Mouse (Mus musculus): ENCODE measurements at regions not wholly inside any gene's neighbourhood (a gene's known extent, or its start where the extent isn't known, plus 50 kb on each side); places are given as distances from the start of the nearest gene placed in this dataset.

DNA sequence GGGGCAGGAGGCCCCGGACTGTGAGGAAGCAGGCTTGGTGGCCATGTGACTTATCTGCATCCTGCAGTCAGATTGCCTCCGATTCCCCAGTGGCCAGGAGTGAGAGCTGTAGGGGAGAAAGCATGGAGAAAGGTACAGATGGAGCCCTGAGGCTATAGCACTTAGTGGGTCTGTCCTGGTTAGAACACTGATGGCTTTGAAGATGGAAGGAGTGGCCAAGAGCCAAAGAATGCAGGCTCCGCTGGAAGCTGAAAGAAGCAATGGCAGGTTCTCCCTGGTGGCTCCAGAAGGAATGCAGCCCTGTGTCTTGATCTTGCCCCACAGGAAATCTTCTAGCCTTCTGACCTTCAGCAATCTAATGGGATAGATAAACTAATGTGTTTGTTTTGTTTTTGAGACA is 926.3 kb downstream of the 4930447A16Rik start:
- DNase-seq (ENCODE audit: low spot score in 2 of 2) = no peak

GRCm38 (mm10) chr15:38353371-38353770 is 928.0 kb downstream of the 4930447A16Rik start:
- no peak for DNase-seq (ENCODE audit: low spot score in 2 of 2)

GRCm38 (mm10) chr15:38359053-38359452 is 933.7 kb downstream of the 4930447A16Rik start:
- no peak for DNase-seq (ENCODE audit: low spot score in 2 of 2)

DNA sequence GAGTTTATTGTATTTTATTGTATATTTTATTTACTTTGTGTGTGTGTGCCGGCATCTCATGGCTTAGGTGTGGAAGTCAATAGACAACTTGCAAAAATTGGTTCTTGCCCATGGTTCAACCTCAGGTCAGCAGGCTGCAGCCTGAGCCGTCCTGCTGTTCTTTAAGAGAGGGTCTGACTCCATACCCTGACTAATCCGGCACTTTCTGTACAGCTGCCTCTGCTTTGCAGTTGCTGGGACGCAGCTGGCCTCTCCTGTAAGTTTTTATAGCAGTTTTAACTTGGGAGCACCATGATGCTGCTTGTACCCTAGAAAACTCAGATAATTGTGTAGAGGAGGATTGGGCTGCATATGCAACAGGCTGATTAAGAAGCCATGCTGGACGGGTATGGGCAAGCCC is 938.2 kb downstream of the 4930447A16Rik start:
- DNase-seq (ENCODE audit: low spot score in 2 of 2) = no peak

GRCm38 (mm10) chr15:38364014-38364413 is 938.7 kb downstream of the 4930447A16Rik start:
- no peak for DNase-seq (ENCODE audit: low spot score in 2 of 2)

DNA sequence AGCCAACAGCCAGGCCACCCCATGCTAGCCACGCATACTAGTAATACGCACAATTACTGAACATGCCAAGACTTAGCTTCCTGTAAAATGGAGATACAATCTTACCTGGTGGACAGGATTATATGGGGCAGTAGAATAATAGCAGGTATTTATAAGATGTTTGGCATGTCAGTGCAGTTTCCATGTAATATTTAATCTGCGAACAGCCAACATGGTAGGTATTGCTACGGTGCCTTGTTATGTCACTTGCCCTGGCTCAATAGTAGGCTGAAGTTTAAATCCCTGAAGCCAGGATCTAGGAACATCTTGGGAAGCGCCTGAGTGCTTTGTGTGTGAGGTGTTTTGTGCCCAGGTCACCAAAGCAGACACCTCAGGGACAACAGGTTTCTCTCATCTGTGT is 942.3 kb downstream of the 4930447A16Rik start:
- DNase-seq (ENCODE audit: low spot score in 2 of 2) = no peak

DNA sequence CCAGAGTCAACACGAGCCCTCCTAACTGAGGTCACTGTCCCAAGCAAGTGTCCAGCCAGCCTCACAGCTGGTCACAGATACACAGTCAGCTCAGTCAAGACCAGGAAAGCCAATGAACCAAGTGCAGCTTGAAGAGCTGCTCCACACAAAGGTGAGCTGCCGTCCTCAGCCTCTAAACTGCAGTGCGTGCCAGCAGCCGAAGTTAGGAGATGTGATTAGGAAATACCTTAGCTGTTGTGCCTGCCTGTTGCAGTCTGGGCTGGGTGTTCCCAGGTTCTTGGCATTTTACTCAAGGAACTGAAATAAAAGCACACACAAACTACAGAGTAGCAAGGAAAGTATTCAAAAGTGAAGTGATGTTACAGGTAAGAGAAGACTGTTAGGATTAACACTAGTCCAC is 942.9 kb downstream of the 4930447A16Rik start:
- DNase-seq (ENCODE audit: low spot score in 2 of 2) = no peak

- no peak for DNase-seq (ENCODE audit: low spot score in 2 of 2)
Measured at GRCm38 (mm10) chr15:38371404-38372090, 946.2 kb downstream of the 4930447A16Rik start.

- DNase-seq (ENCODE audit: low spot score in 2 of 2) = peak in 1 of 2 experiments; percentile 27
Measured at GRCm38 (mm10) chr15:38373797-38374196, 948.4 kb downstream of the 4930447A16Rik start.

- no peak for DNase-seq (ENCODE audit: low spot score in 2 of 2)
Measured at GRCm38 (mm10) chr15:38374786-38375185, 949.4 kb downstream of the 4930447A16Rik start.

- DNase-seq (ENCODE audit: low spot score in 2 of 2) = no peak
Measured at GRCm38 (mm10) chr15:38378106-38378505, 952.8 kb downstream of the 4930447A16Rik start.

DNA sequence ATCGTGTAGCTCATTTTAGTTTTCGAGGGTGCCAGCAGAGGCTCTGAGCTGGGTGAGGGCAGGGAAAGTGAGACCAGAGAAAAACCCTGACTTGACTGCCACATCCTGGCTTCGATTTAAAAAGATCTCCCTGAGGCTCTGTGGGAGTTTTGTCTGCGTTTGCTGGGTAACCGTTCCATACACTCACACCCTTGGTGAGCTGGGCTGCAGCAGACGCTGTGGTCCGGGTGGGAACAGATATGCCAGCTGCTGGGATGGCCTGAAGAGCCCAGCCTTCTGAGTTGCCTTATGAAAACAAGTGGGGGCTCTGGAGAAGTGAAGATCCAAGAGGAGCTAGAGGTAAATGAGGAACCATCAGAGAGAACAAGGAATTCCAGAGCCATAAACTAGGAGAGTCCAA is 962.3 kb downstream of the 4930447A16Rik start:
- no peak for DNase-seq (ENCODE audit: low spot score in 2 of 2)

DNA sequence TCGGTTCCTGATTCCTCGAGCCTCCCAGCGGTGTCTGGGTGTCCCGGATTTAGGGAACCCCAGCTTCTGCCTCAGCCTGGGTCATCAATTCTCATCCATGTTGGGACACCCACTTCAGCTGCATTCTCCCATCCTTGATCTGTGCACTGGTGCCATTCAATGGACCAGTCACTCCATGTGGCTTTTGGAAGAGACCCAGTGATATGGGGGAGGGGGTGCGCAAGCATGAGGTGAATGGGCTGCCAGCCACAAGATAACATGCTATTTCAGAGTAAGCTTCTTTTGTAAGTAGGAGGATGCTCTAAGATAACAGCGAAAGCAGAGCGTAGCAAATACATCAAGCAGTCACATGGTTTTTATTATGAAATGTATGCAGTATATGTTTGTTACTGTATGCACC is 963.1 kb downstream of the 4930447A16Rik start:
- no peak for DNase-seq (ENCODE audit: low spot score in 2 of 2)

GRCm38 (mm10) chr15:38390450-38390849 is 965.1 kb downstream of the 4930447A16Rik start:
- no peak for DNase-seq (ENCODE audit: low spot score in 2 of 2)

DNA sequence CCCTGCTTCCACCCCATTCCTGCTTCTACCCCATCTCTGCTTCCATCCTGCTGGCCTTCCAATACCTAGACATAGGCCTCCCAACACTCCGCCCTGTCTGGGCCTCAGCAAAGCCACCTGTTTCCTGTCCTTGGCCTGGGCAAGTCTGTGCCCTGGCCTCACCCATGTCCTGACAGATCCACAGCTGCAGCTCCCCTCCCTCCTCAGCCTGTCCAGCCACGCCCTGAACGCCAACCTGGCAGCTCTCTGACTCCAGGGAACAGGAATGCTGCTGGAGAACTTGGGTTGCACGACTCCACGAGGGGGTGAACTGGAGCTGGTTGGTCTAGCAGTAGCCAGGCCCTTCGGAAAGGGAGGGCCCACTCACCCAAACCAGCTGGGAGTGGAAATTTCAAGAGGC is 966.1 kb downstream of the 4930447A16Rik start:
- no peak for DNase-seq (ENCODE audit: low spot score in 2 of 2)

DNA sequence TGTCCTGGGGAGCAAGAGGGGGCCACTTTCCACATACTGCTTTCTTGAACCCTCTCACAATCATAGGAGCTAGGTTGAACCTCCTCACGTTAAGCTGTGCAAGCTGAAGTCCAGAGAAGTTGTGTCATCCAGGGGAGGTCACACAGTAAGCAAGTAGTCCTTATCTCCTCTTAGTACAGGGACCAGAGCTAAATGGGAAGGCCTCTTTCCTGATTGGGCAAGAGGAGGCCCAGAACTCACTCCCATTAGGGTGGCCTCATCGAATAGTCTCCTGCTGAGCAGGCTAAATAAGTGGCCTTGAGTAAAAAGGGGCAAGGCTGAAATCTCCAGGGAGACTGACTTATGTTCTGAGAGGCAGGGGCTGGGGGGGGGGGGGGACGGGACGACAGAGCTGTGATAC is 966.5 kb downstream of the 4930447A16Rik start:
- no peak for DNase-seq (ENCODE audit: low spot score in 2 of 2)

DNA sequence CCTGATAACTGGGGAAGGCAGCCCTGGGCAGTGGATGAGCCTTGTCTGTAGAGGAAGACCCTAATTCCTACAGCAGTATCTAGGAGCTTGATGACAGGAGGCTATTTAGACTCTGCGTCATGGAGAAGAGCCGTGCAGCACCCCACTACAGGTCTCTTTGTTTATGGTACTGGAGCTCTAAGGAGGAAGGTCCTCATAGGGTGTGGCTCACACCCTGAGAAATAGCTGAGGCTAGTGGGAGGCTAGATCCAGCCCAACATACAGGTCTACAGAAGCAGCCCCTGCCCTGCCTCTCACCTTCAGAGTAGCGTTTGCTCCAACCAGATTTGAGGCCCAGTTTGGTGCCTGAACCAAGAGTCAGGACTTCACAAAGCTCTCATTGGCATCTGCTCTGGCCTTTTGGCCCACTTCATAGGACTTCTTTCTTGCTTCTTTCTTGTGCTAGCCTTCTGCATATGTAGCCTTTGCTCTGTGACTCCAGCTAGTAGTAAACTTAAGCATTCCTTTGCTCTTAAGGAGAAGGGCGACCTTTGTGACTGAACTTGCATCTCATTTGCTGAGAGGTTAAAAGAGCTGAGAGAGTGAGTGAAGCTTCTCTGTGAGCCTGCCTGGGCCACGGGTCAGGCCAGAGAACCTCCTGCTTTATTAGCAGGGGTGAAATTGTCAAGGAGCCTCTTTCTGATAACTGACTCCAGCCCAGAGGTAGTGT is 967.2 kb downstream of the 4930447A16Rik start:
- no peak for DNase-seq (ENCODE audit: low spot score in 2 of 2)

GRCm38 (mm10) chr15:38398852-38399251 is 973.5 kb downstream of the 4930447A16Rik start:
- no peak for DNase-seq (ENCODE audit: low spot score in 2 of 2)

- DNase-seq (ENCODE audit: low spot score in 2 of 2) = no peak
Measured at GRCm38 (mm10) chr15:38402762-38403161, 977.4 kb downstream of the 4930447A16Rik start.

GRCm38 (mm10) chr15:38403760-38404375 is 978.5 kb downstream of the 4930447A16Rik start:
- no peak for DNase-seq (ENCODE audit: low spot score in 2 of 2)

DNA sequence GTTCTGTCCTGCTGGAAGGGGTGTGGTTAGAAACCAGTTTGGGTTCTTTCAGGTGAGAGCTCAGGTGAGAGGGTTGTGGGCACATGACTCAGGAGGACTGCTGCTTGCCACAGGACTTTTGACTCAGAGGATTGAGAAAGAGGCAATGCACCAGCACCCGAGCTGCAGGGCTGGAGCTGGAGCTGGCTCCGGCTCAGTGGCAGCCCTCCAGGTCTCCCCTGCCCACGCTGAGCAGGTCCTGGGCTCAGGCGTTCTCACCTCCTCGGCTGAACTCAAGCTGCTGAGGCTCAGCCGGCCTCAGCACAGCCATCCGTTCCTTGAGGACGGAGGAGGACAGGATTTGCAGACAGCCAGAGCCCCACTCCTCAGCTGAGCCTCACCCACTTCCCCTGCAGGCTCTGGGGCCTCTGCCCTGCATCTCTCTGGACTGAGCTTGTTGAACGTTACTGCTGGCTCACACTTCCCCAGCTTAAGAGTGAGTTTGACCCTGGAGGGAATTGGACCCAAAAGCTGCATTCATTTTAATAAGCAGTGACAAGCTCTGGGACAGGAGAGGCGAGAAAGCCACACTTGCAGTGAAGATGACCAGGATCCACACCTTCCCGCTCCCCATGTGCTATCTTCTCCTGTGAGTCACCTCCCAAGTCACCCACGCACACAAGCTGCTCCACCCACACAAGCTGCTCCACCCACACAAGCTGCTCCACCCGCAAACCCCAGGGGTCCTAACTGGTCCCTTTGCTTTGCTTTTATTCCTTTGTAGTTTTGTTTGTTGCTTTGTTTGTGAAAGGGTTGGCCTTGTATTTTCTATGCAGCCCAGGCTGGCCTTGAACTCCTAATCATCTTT is 981.0 kb downstream of the 4930447A16Rik start:
- DNase-seq (ENCODE audit: low spot score in 2 of 2) = no peak

DNA sequence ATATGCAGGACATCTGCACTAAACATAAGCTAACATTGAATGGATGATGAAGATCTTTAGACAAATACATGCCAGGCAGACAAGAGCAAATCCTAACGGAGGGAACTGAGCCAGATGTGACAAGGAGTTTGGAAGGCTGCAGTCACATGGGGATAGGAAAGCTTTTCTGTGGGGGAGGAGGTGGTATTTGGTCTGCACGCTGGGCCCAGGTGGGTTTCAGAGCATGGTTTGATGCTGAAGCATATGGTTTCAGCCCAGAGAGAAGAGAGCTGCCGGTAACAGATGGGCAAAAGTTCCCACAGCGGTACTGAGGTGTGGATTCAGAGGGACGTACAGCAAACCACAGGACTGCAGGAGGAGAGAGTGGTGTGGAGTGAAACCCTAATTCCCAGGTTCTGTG is 982.1 kb downstream of the 4930447A16Rik start:
- DNase-seq (ENCODE audit: low spot score in 2 of 2) = no peak
